Mouse (Mus musculus): ENCODE data around the gene Atg10. TPM values are rescaled to one million over a fixed set of nuclear protein-coding genes. Genes with fewer than 3 reads are reported as not detected.

Gene Atg10
- polyA plus RNA-seq, 1 experiment from 2014 or later = 16.8 TPM

DNA sequence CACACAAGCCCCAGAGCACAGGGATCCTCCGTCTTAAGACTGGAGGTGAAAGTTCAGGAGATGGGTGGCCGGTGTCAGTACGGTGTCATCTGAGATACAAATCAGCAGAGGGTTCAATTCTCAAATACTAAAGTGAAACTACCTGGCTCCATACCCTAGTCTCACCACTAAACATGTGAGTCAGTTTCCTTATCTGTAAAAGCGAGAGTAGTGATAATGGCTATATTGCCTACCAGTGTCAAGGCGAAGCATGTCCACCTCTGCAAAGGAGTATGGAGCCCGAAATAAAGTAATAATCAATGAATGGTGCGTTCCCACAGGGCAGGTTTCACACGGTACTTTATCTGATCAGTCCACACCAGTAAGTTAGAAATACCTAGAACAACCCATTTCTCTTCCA is 43.4 kb downstream of the Atg10 start:
- Histone ChIP-seq H3K27ac (ENCODE audit: low read length) (no peak overlapping the region), H3K9me3 (ENCODE audit: control insufficient read depth, low read length) (no peaks in the 10 kb centered on the region), H3K4me1 (ENCODE audit: control insufficient read depth, insufficient read depth, low read length) (no peaks in the 10 kb centered on the region), H3K9ac (ENCODE audit: low read depth, low read length) (no peak overlapping the region), H3K4me2 (ENCODE audit: low read depth, low read length) (0 out of 2 replicates have a peak overlapping the region, but pooled peaks have one; percentile 13), H3K36me3 (ENCODE audit: control insufficient read depth, insufficient read depth, low read length) (no peaks in the 10 kb centered on the region), H3K27me3 (replicated peaks; ENCODE audit: control insufficient read depth, insufficient read depth, low read length) (no peaks in the 10 kb centered on the region), H3K4me3 (ENCODE audit: low read length) (no peak overlapping the region)
- ATAC-seq = peak; percentile 65
- 73% methylated on average over 8 of the region's 8 CpGs for WGBS

DNA sequence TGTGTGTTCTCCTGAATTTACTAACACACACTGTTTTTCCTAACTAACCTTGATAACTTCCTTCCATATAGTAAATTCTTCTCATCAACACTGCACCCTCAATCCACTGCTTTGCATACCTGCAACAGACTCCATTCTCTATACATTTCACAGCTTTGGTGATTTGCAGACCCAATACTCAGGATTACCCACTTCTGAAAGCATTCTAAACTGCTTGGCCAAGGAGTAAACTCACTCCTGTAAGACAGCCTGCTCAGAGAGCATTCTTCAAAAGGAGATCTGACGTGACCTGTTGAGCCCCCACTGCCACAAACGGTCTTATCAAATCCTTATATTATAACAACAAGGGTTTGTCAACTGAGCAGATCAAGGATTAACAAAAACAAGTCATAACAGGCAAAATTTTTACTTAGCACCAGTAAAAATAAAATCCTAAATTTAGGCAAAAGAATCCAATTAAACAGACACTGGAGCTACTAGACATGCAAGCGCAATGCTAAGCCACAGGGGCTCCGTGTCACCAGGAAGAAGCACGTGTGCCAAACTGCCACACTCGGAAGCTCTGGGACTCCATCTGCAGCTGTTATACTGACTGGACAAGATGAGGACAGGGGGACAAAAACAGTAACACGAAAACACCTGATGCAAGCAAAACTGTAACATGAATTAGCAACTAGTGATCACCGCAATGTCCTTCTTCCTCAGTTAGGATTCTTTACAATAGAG is 44.4 kb downstream of the Atg10 start:
- no peaks in the 10 kb centered on the region for H3K9me3 ChIP-seq (ENCODE audit: control insufficient read depth, low read length)
- no peak overlapping the region for H3K9ac ChIP-seq (ENCODE audit: low read depth, low read length)
- WGBS = 78% methylated on average over 8 of the region's 8 CpGs
- H3K4me3 ChIP-seq (ENCODE audit: low read length) = no peak overlapping the region
- H3K4me2 ChIP-seq (ENCODE audit: low read depth, low read length) = no peak overlapping the region
- no peaks in the 10 kb centered on the region for H3K36me3 ChIP-seq (ENCODE audit: control insufficient read depth, insufficient read depth, low read length)
- no peak for ATAC-seq
- H3K4me1 ChIP-seq (ENCODE audit: control insufficient read depth, insufficient read depth, low read length) = no peaks in the 10 kb centered on the region
- H3K27me3 ChIP-seq (replicated peaks; ENCODE audit: control insufficient read depth, insufficient read depth, low read length) = no peaks in the 10 kb centered on the region
- no peak overlapping the region for H3K27ac ChIP-seq (ENCODE audit: low read length)

DNA sequence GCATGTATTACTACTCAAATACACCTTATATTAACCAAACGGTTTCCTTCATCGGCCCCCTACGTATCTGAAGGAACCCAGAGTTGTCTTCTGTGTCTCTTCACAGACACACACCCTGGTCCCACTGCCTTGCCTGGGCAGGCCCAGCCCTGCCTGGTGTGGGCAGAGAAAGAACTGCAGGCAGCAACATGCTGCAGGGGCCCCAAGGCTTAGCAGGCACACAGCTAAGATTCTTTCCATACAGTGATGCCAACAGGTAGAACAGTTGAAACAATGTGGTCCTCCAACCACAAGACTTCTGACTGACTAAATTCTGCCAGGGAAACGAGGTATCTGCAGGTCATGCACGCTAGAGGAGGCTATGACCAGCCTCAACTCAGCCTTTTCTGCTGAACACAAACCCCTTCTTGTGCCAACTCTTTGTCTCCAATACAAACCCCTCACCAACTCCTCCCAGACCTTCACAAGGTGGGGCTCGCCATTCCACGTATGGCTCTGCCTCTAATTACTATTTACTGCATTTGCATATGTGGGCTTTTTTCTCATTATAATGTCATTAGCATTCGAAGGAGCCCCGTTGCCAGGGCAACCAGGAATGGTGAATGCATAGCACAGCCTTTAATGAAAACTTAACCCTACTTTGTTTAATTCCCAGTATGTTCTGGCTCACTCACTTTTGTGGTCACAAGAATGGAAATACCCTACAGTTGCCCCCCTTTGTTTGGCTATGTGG is 45.2 kb downstream of the Atg10 start:
- WGBS = 65% methylated on average over 9 of the region's 9 CpGs
- Histone ChIP-seq H3K4me3 (ENCODE audit: low read length) (no peak overlapping the region), H3K9me3 (ENCODE audit: control insufficient read depth, low read length) (no peaks in the 10 kb centered on the region), H3K4me2 (ENCODE audit: low read depth, low read length) (no peak overlapping the region), H3K27me3 (replicated peaks; ENCODE audit: control insufficient read depth, insufficient read depth, low read length) (no peaks in the 10 kb centered on the region), H3K4me1 (ENCODE audit: control insufficient read depth, insufficient read depth, low read length) (no peaks in the 10 kb centered on the region), H3K9ac (ENCODE audit: low read depth, low read length) (no peak overlapping the region), H3K27ac (ENCODE audit: low read length) (no peak overlapping the region), H3K36me3 (ENCODE audit: control insufficient read depth, insufficient read depth, low read length) (no peaks in the 10 kb centered on the region)
- ATAC-seq = no peak

DNA sequence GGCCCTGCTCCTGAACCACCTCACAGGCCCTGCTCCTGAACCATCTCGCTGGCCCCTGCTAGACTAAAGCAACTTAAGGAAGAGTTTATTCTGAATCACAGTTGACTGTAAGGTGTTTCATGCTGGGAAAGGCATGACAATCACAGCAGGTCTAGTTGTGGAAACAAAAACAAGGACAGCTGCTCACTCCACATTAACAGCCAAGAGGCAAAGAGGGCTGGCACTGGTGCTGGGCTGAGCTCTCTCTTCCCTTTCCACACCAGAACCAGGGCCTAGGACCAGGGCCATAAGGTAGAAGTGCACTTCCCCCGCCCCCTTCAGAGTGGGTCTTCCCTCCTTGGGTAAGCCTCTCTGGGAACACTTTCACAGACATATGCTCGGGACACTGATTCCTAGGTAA is 48.4 kb downstream of the Atg10 start:
- no peak for ATAC-seq
- no peak overlapping the region for H3K9ac ChIP-seq (ENCODE audit: low read depth, low read length)
- no peaks in the 10 kb centered on the region; the same call in 1 of the 2 replicates for H3K4me1 ChIP-seq (ENCODE audit: control insufficient read depth, insufficient read depth, low read length)
- no peaks in the 10 kb centered on the region for H3K9me3 ChIP-seq (ENCODE audit: control insufficient read depth, low read length)
- H3K4me2 ChIP-seq (ENCODE audit: low read depth, low read length) = no peak overlapping the region
- H3K27ac ChIP-seq (ENCODE audit: low read length) = no peak overlapping the region
- H3K4me3 ChIP-seq (ENCODE audit: low read length) = no peak overlapping the region
- H3K36me3 ChIP-seq (ENCODE audit: control insufficient read depth, insufficient read depth, low read length) = no peaks in the 10 kb centered on the region
- H3K27me3 ChIP-seq (replicated peaks; ENCODE audit: control insufficient read depth, insufficient read depth, low read length) = no peaks in the 10 kb centered on the region
- WGBS = 78% methylated on average over 3 of the region's 3 CpGs

- WGBS = 72% methylated on average over 15 of the region's 15 CpGs
- no peak for ATAC-seq
Observed at GRCm38 (mm10) chr13:91171766-91172491, 51.8 kb downstream of the Atg10 start.

GRCm38 (mm10) chr13:91171205-91171604 is 52.6 kb downstream of the Atg10 start:
- H3K4me2 ChIP-seq (ENCODE audit: low read depth, low read length) = no peak overlapping the region

More at GRCm38 (mm10) chr13:91171766-91172491, 51.8 kb downstream of the Atg10 start:
- H3K4me2 ChIP-seq (ENCODE audit: low read depth, low read length) = no peak overlapping the region
- no peaks in the 10 kb centered on the region for H3K36me3 ChIP-seq (ENCODE audit: control insufficient read depth, insufficient read depth, low read length)
- no peaks in the 10 kb centered on the region for H3K27me3 ChIP-seq (replicated peaks; ENCODE audit: control insufficient read depth, insufficient read depth, low read length)
- no peak overlapping the region for H3K9ac ChIP-seq (ENCODE audit: low read depth, low read length)
- peaks cover 5% of the 10 kb centered on the region; the same call in 1 of the 2 replicates for H3K4me1 ChIP-seq (ENCODE audit: control insufficient read depth, insufficient read depth, low read length)
- no peak overlapping the region for H3K27ac ChIP-seq (ENCODE audit: low read length)
- no peaks in the 10 kb centered on the region for H3K9me3 ChIP-seq (ENCODE audit: control insufficient read depth, low read length)
- H3K4me3 ChIP-seq (ENCODE audit: low read length) = no peak overlapping the region

DNA sequence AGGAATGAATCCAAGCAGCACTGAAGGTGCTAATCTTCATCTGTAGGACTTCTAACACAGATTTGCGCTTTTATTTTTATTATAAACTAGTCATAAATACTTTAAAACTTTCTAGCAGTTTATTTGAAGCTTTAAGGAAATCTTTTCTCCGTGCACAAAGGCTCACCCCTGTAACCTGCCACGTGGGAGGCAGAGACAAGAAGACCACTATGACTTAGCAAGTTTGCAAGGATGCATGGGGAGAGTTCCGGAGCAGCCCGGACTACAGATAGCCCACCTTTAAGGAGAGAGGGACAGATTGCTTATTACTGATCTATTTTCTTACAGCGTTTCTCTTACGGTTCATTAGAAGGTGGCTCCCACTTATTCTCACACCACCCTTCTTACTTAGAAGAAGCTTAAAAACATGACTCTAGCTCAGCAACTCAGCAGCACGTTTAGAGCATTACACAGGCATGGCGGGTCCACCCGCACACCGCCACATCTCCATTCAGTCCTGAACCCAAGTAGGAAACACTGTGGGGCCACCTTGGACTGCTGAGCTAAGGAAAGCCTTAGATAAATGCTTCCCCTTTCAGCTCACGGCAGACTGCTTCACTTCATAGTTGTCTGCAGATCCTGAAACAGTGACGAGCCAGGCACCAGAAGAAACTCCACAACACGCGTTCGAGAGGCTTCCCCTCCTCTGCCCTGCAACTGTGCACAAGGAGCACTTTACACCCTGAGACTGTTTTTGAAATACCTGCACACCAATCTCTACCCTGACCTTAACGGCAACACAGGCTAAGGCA is 54.0 kb downstream of the Atg10 start:
- ATAC-seq = no peak
- Histone ChIP-seq H3K4me3 (ENCODE audit: low read length) (no peak overlapping the region), H3K4me1 (ENCODE audit: control insufficient read depth, insufficient read depth, low read length) (peaks cover 10% of the 10 kb centered on the region; the same call in 1 of the 2 replicates), H3K27me3 (replicated peaks; ENCODE audit: control insufficient read depth, insufficient read depth, low read length) (no peaks in the 10 kb centered on the region), H3K9ac (ENCODE audit: low read depth, low read length) (no peak overlapping the region), H3K4me2 (ENCODE audit: low read depth, low read length) (no peak overlapping the region), H3K27ac (ENCODE audit: low read length) (no peak overlapping the region), H3K9me3 (ENCODE audit: control insufficient read depth, low read length) (no peaks in the 10 kb centered on the region), H3K36me3 (ENCODE audit: control insufficient read depth, insufficient read depth, low read length) (no peaks in the 10 kb centered on the region)
- 77% methylated on average over 17 of the region's 17 CpGs for WGBS

More at GRCm38 (mm10) chr13:91171205-91171604, 52.6 kb downstream of the Atg10 start:
- H3K36me3 ChIP-seq (ENCODE audit: control insufficient read depth, insufficient read depth, low read length) = no peaks in the 10 kb centered on the region
- no peak overlapping the region for H3K27ac ChIP-seq (ENCODE audit: low read length)
- H3K27me3 ChIP-seq (replicated peaks; ENCODE audit: control insufficient read depth, insufficient read depth, low read length) = no peaks in the 10 kb centered on the region
- H3K4me3 ChIP-seq (ENCODE audit: low read length) = no peak overlapping the region
- 80% methylated on average over 5 of the region's 5 CpGs for WGBS
- peaks cover 5% of the 10 kb centered on the region; the same call in 1 of the 2 replicates for H3K4me1 ChIP-seq (ENCODE audit: control insufficient read depth, insufficient read depth, low read length)
- ATAC-seq = no peak
- H3K9me3 ChIP-seq (ENCODE audit: control insufficient read depth, low read length) = no peaks in the 10 kb centered on the region
- no peak overlapping the region for H3K9ac ChIP-seq (ENCODE audit: low read depth, low read length)

DNA sequence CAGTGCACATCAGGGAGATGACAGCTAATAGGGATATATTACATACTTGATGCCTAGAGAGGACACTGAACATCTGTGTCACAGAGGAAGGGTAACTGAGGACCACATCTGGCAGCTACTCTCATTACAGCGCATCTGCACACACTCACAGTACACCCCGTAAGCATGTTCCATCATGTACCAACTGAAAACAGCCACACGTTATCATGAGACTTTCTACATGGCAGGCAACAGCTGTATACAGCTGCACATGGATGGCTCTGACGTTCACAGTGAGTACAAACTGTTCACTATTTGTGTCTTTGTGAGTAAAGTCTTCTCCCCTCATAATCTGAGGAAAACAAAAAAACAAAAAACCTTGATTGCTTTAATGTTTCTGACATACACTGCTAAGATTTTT is 55.3 kb downstream of the Atg10 start:
- 60% methylated on average over 4 of the region's 4 CpGs for WGBS
- Histone ChIP-seq H3K4me2 (ENCODE audit: low read depth, low read length) (no peak overlapping the region), H3K27me3 (replicated peaks; ENCODE audit: control insufficient read depth, insufficient read depth, low read length) (no peaks in the 10 kb centered on the region), H3K4me3 (ENCODE audit: low read length) (no peak overlapping the region), H3K36me3 (ENCODE audit: control insufficient read depth, insufficient read depth, low read length) (no peaks in the 10 kb centered on the region), H3K9ac (ENCODE audit: low read depth, low read length) (no peak overlapping the region), H3K27ac (ENCODE audit: low read length) (no peak overlapping the region), H3K4me1 (ENCODE audit: control insufficient read depth, insufficient read depth, low read length) (peaks cover 10% of the 10 kb centered on the region; the same call in 1 of the 2 replicates), H3K9me3 (ENCODE audit: control insufficient read depth, low read length) (no peaks in the 10 kb centered on the region)
- peak; percentile 42; the same call in 1 of the 2 replicates for ATAC-seq

All from intestine, embryonic 16.5 days (tissue).